Mouse (Mus musculus) layer of hippocampus, postnatal 10 days (tissue): ENCODE data around the gene Adarb1. TPM values are rescaled to one million over a fixed set of nuclear protein-coding genes. Genes with fewer than 3 reads are reported as not detected.

Experiments used
- DNase-seq, 2 experiments: peaks; one replicate each; pipeline ENCODE4 v3.0.0; 2021; ENCODE audit warnings: low spot score in 2 of 2
- total RNA-seq, 2 experiments: library from RNA; stranded (reverse); gene quantifications; 2 replicates each; pipeline ENCODE4 v1.2.3; 2021

The Adarb1 gene
- total RNA-seq, 2 experiments from 2014 or later, result 72.1 to 77.3 TPM

- no peak for DNase-seq
Measured at GRCm38 (mm10) chr10:77387558-77387957, 30.5 kb downstream of the Adarb1 start.

- no peak for DNase-seq
Measured at GRCm38 (mm10) chr10:77385731-77386130, 32.3 kb downstream of the Adarb1 start.

DNA sequence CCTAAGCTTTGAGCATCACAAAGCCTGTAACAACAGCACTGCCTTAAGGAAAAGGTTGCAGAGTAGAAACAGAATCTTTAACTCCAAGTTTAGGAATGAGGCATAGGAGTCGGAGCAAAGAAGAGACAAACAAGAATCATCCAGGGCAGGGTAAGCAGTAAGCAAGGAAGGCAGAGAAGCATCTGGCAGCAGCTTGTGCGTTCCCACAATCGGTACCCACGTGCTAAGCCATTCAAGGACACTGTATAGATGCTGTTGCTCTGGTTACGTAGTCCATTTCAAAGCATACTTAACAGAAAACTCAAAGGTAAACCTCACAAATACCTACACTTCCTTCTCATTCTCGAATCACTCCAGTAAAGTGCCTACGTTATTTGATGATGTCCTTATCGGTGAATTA lies 35.0 kb downstream of the Adarb1 start:
- DNase-seq, result peak in 1 of 2 experiments; percentile 28

- DNase-seq, result no peak
Measured at GRCm38 (mm10) chr10:77381191-77381590, 36.9 kb downstream of the Adarb1 start.

DNA sequence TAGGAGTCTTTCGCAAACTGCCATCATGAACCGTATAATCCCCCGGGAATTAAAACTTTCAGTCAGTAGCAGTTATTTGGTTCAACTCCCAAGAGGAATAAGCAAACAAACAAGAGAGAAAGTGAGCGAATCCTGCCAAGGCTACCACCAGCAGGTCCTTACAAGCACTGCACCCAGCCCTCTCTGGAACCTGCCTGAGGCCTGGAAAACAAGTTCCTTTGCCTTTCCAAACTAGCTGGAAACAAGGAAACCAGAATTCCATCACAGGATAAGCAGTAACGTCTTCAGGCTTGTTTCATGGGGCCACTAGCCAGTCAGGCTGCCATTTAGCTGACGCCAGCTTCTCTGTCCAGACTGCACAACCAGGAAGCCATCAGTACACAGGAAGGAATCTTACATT lies 37.4 kb downstream of the Adarb1 start:
- DNase-seq, result no peak

- no peak for DNase-seq
Measured at GRCm38 (mm10) chr10:77379199-77379598, 38.9 kb downstream of the Adarb1 start.

DNA sequence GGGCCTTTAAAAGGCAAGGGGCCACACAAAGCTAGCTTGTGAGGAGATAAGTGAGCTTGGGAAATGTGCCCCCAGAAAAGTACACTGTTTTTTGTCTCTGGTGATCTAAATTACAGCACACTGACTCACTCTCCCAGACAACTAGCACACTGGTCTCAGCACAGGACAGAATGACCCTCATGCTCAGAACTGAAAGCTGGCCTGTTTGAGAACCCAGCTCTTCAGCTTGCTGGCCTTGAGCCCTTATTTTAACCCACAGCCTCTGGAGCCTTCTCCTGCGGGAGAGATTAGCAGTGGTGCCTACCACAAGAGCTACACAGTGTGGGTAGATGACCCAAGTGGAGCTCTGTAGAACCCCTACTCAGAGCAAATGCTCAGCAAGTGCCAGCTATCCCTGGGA lies 42.0 kb downstream of the Adarb1 start:
- no peak for DNase-seq

DNA sequence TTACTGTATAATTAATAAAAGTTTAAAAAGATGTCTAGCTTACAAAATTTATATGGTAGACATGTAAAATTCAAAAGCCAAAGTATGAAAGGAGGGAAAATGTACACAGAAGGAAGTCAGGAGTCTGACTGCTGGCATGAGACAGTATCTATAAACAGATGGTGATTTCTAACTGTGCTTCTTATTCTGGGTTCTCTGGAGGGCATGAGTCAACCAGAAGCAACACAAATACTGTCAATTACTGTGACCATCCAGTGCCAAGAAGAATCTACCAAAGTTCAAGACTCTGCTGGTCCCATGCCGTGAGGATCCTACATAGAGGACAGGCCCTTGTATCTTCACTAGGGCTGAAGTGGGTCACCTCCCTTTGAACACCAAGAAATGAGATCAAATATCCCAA lies 43.1 kb downstream of the Adarb1 start:
- no peak for DNase-seq

DNA sequence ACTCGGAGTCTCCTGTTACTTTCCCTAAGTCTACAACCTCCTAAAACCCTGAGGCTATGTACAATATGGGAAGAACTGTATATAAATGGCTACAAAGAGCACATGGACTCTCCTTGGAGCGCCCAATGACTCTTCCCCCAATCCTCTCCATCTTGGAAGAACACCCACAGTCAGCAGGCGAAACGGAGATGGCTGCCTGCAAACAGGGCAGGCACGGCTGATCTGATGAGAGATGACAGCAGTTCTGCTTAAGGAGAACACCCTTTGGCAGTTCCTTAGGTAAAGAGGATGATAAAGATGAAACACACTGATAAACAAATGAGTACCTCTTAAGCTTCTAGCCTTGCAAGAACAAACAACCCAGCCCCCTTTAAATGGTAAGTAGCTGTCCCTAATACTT lies 43.7 kb downstream of the Adarb1 start:
- DNase-seq, result no peak

- no peak for DNase-seq
Measured at GRCm38 (mm10) chr10:77370129-77370528, 47.9 kb downstream of the Adarb1 start.

GRCm38 (mm10) chr10:77367973-77368372 lies 50.1 kb downstream of the Adarb1 start:
- DNase-seq, result no peak

- DNase-seq, result no peak
Measured at GRCm38 (mm10) chr10:77366959-77367358, 51.1 kb downstream of the Adarb1 start.

- no peak for DNase-seq
Measured at GRCm38 (mm10) chr10:77365212-77365611, 52.9 kb downstream of the Adarb1 start.

GRCm38 (mm10) chr10:77360486-77360885 lies 57.6 kb downstream of the Adarb1 start:
- DNase-seq, result no peak

GRCm38 (mm10) chr10:77357957-77358356 lies 60.1 kb downstream of the Adarb1 start:
- DNase-seq, result no peak

GRCm38 (mm10) chr10:77353031-77353745 lies 64.9 kb downstream of the Adarb1 start:
- peak; percentile 81 to 89 for DNase-seq

DNA sequence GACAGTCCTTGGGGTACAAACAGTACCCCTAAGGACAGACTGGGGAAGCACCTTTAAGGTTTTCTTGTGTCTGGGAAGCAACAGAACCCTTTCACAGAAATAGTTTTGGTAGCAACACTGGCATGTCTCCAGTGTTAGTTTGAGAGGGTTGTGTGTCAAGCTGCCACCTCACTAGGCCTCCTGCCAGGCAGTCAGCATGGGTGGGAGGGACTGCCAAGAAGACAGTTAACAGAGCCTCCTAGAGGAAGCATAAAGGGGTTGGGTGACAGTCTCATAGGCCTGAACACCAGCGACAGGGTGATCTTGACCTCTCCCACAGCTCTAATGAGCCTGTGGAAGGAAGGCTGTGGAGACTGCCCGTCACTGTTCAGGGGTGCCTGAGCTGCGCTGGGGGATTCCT lies 75.2 kb downstream of the Adarb1 start:
- peak; percentile 59 to 62 for DNase-seq

DNA sequence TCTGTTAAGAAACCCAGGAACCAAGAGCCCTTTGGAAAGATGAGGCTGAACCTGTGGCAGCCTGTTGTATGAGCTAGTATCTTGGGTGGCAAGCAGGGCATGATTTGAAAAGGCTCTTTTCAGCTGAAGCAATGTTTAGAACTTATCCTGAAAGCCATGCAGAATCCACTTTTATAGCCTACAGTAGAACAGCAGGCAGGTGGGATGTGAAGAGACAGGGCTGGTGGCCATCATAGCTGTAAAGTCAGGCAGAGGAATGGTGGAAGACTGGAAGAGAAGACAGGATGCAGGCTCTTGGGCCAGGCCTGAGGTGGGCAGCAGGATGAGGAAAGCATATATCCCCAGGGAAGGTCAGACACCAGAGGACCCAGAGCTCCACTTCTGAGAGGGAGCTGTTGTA lies 76.4 kb downstream of the Adarb1 start:
- DNase-seq, result no peak

GRCm38 (mm10) chr10:77341059-77341458 lies 77.0 kb downstream of the Adarb1 start:
- DNase-seq, result no peak

- DNase-seq, result peak; percentile 57 to 61
Measured at GRCm38 (mm10) chr10:77339871-77340341, 78.2 kb downstream of the Adarb1 start.

DNA sequence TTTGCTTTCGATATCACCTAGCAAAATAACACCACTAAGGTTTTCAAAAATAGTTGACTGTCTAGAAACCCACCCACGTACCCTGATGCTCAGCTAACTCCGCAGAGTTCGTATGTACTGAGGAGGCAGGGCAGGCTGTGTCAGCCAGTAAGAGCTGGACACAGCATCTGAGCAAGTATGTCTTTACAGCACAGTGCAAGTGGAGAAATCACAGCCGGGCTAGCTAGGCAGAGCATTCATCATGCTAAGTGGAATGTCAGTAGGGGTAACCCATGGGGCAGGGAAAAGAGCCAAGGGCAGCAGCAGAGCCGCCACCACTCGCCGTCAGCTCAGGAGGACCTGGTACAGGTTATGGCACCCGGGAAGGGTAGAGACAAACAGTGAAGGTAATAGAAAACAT lies 84.6 kb downstream of the Adarb1 start:
- DNase-seq, result peak in 1 of 2 experiments; percentile 7

DNA sequence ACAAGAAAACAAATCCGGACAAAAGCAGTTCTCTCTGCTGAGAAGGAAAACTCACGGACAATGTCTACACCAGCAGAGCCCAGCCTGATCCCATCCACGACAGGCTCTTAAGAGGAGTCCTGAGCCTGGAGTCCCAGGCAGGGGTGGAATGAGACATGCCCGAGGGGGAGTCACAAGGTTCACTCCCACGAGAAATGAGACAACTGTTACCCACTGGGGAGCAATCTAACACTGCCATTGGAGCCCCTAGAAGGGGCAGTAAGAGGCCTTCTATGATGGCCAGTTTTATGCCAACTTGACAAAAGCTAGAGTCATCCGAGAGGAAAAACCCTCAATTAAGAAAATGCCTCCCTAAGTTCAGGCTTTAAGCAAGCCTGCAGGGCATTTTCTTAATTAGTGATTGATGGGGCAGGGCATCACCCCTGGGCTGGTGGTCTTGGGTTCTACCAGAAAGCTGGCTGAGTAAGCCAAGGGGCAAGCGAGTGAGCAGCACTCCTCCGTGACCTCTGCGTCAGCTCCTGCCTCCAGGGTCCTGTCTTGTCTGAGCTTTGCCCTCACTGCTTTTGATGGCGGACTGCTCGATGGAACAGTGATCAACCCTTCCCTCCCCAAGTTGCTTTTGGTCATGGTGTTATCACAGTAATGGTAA lies 88.5 kb downstream of the Adarb1 start:
- peak in 1 of 2 experiments; percentile 7 for DNase-seq

GRCm38 (mm10) chr10:77324716-77325115 lies 93.4 kb downstream of the Adarb1 start:
- DNase-seq, result peak in 1 of 2 experiments; percentile 26
